Mouse (Mus musculus): ENCODE measurements around the gene Olfr851. TPM values are rescaled to one million over a fixed set of nuclear protein-coding genes. Genes with fewer than 3 reads are reported as not detected.

Gene Olfr851
- not detected for polyA plus RNA-seq (2017; shearing (Covaris generic))

DNA sequence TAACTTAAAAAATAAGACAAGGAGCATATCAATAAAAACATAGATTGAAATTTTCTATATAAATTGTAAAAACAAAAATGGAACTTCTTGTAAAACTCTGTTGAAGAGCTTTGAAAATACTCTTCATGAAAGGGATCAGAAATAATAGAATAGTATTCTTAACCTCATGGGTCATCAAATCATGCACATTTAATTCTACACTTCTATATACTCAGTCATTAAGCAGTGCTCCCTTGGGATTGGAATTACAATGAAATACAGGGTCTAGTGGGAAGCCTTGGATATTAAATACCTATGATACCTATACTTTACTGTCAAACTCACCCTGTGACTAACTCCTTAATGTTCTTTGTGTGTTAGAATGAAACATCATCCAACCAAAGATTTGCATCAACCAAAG is at the start of gene Olfr851:
Gene Olfr851 (plus strand): TSS at position 301 of the 400 bp plus-strand sequence.

GRCm38 (mm10) chr9:19478148-19478547 is 14.9 kb upstream of the Olfr851 start, which contains the start of gene Olfr850:
Olfr850 (minus strand) TSS chr9:19478248.

GRCm38 (mm10) chr9:19540976-19541375 is 47.9 kb downstream of the Olfr851 start, which contains the start of gene Olfr853:
Olfr853 (minus strand) TSS chr9:19541076.

Other genes with a start within 250 kb of the Olfr851 start
- gene Olfr843, start 241.3 kb upstream of the Olfr851 start, polyA plus RNA-seq (2017; shearing (Covaris generic)), result not detected
- not detected for gene Olfr844, start 176.9 kb upstream of the Olfr851 start, polyA plus RNA-seq (2017; shearing (Covaris generic))
- gene Olfr845, start 156.8 kb upstream of the Olfr851 start, polyA plus RNA-seq (2017; shearing (Covaris generic)), result not detected
- gene Olfr846, start 129.3 kb upstream of the Olfr851 start, polyA plus RNA-seq (2017; shearing (Covaris generic)), result not detected
- gene Olfr847, start 114.6 kb upstream of the Olfr851 start, polyA plus RNA-seq (2017; shearing (Covaris generic)), result not detected
- gene Olfr849, start 53.0 kb upstream of the Olfr851 start, polyA plus RNA-seq (2017; shearing (Covaris generic)), result not detected
- gene Olfr850, start 15.0 kb upstream of the Olfr851 start, polyA plus RNA-seq (2017; shearing (Covaris generic)), result not detected
- gene Olfr853, start 47.8 kb downstream of the Olfr851 start, polyA plus RNA-seq (2017; shearing (Covaris generic)), result not detected
- not detected for gene Olfr854, start 74.1 kb downstream of the Olfr851 start, polyA plus RNA-seq (2017; shearing (Covaris generic))
- gene Olfr855, start 89.3 kb downstream of the Olfr851 start, polyA plus RNA-seq (2017; shearing (Covaris generic)), result not detected
- gene Zfp317, start 128.8 kb downstream of the Olfr851 start, polyA plus RNA-seq (2017; shearing (Covaris generic)), result 20.1 TPM
- not detected for gene Olfr857, start 216.1 kb downstream of the Olfr851 start, polyA plus RNA-seq (2017; shearing (Covaris generic))

Data from naive thymus-derived CD4-positive, alpha-beta T cell, adult 5 months (primary cell).